Mouse (Mus musculus) stomach, embryonic 15.5 days (tissue): ENCODE data around the gene Kdm4b. TPM values are rescaled to one million over a fixed set of nuclear protein-coding genes. Genes with fewer than 3 reads are reported as not detected.

Source experiments
- ATAC-seq: fragments of 200-750 bp; cut with Nextera tagmentation; 2 replicates; pipeline ENCODE4 v1.8.0; 2017; ENCODE audit warnings: low read depth, moderate number of reproducible peaks, moderate TSS enrichment; ENCODE audit not compliant: insufficient read depth, low FRiP score
- H3K27ac ChIP-seq: fragments of 300-500 bp; sonication (generic); 2 replicates; pipeline ENCODE4 v1.5.1; 2015; ENCODE audit warnings: mild to moderate bottlenecking, inconsistent platforms
- H3K27me3 ChIP-seq: fragments of 300-500 bp; sonication (generic); replicated peaks from 2 replicates; pipeline ENCODE4 v1.6.1; 2015; ENCODE audit warnings: inconsistent platforms
- H3K36me3 ChIP-seq: fragments of 300-500 bp; sonication (generic); 2 replicates; pipeline ENCODE4 v1.6.1; 2015; ENCODE audit warnings: inconsistent platforms
- H3K4me1 ChIP-seq: fragments of 300-500 bp; sonication (generic); 2 replicates; pipeline ENCODE4 v1.6.1; 2015; ENCODE audit warnings: inconsistent platforms
- H3K4me2 ChIP-seq: fragments of 300-500 bp; sonication (generic); 2 replicates; pipeline ENCODE4 v1.6.1; 2015; ENCODE audit warnings: mild to moderate bottlenecking, inconsistent platforms
- H3K4me3 ChIP-seq: fragments of 300-500 bp; sonication (generic); replicated peaks from 2 replicates; pipeline ENCODE4 v1.5.1; 2015; ENCODE audit warnings: inconsistent platforms
- H3K9ac ChIP-seq: fragments of 300-500 bp; sonication (generic); 2 replicates; pipeline ENCODE4 v1.6.1; 2015; ENCODE audit warnings: inconsistent platforms
- H3K9me3 ChIP-seq: fragments of 300-500 bp; sonication (generic); 2 replicates; pipeline ENCODE4 v1.6.1; 2016; ENCODE audit warnings: inconsistent platforms
- WGBS: fragments of 180-500 bp; shearing (Covaris S2); methylation state at CpG from one replicate; pipeline ENCODE4 v1.1.7; 2015; 5-methylcytosine and 5-hydroxymethylcytosine counted together
- polyA plus RNA-seq: library from polyadenylated mRNA; unstranded; fragments of >200 nt; fragmentation: Nextera tagmentation; extraction: Ambion mirVana; gene quantifications from 2 replicates; pipeline ENCODE4 v1.2.1, GENCODE M21; 2015

Gene Kdm4b
- polyA plus RNA-seq, 1 experiment from 2014 or later, result 27.8 TPM

- H3K4me1 ChIP-seq, result peaks cover 48% of the 10 kb centered on the region
- no peak overlapping the region for H3K9ac ChIP-seq
- H3K4me3 ChIP-seq, result no peak overlapping the region
- no peak overlapping the region for H3K4me2 ChIP-seq
- ATAC-seq, result no peak
- H3K36me3 ChIP-seq, result no peaks in the 10 kb centered on the region
- H3K9me3 ChIP-seq, result no peaks in the 10 kb centered on the region
- no peak overlapping the region for H3K27ac ChIP-seq
- no peaks in the 10 kb centered on the region for H3K27me3 ChIP-seq
Observed at GRCm38 (mm10) chr17:56331256-56331655, 5.4 kb downstream of the Kdm4b start.

GRCm38 (mm10) chr17:56332987-56333386, 7.1 kb downstream of the Kdm4b start:
- Histone ChIP-seq H3K4me3 (no peak overlapping the region), H3K27ac (no peak overlapping the region), H3K4me2 (no peak overlapping the region), H3K4me1 (peaks cover 42% of the 10 kb centered on the region), H3K9ac (no peak overlapping the region), H3K9me3 (no peaks in the 10 kb centered on the region), H3K27me3 (no peaks in the 10 kb centered on the region), H3K36me3 (no peaks in the 10 kb centered on the region)
- 40% methylated on average over 8 of the region's 8 CpGs for WGBS
- ATAC-seq, result no peak

- WGBS, result 35% methylated on average over 4 of the region's 4 CpGs
Observed at GRCm38 (mm10) chr17:56337190-56337589, 11.3 kb downstream of the Kdm4b start.

GRCm38 (mm10) chr17:56337791-56338190, 11.9 kb downstream of the Kdm4b start:
- no peak overlapping the region for H3K4me2 ChIP-seq
- H3K27ac ChIP-seq, result no peak overlapping the region
- 0 out of 2 replicates have a peak, but pooled peaks cover 10% of the 10 kb centered on the region for H3K4me1 ChIP-seq
- no peaks in the 10 kb centered on the region for H3K9me3 ChIP-seq
- ATAC-seq, result no peak
- no peaks in the 10 kb centered on the region for H3K36me3 ChIP-seq
- H3K9ac ChIP-seq, result no peak overlapping the region
- no peak overlapping the region for H3K4me3 ChIP-seq
- WGBS, result 90% methylated on average over 6 of the region's 6 CpGs
- H3K27me3 ChIP-seq, result no peaks in the 10 kb centered on the region

More at GRCm38 (mm10) chr17:56337190-56337589, 11.3 kb downstream of the Kdm4b start:
- no peaks in the 10 kb centered on the region for H3K9me3 ChIP-seq
- H3K9ac ChIP-seq, result no peak overlapping the region
- no peak for ATAC-seq
- no peak overlapping the region for H3K4me3 ChIP-seq
- no peaks in the 10 kb centered on the region for H3K27me3 ChIP-seq
- no peaks in the 10 kb centered on the region for H3K36me3 ChIP-seq
- 0 out of 2 replicates have a peak, but pooled peaks cover 10% of the 10 kb centered on the region for H3K4me1 ChIP-seq
- H3K27ac ChIP-seq, result no peak overlapping the region
- no peak overlapping the region for H3K4me2 ChIP-seq

GRCm38 (mm10) chr17:56338909-56339308, 13.0 kb downstream of the Kdm4b start:
- H3K9ac ChIP-seq, result no peak overlapping the region
- no peak overlapping the region for H3K27ac ChIP-seq
- WGBS, result 53% methylated on average over 4 of the region's 4 CpGs
- H3K4me1 ChIP-seq, result 0 out of 2 replicates have a peak, but pooled peaks cover 5% of the 10 kb centered on the region
- H3K27me3 ChIP-seq, result no peaks in the 10 kb centered on the region
- no peak for ATAC-seq
- no peaks in the 10 kb centered on the region for H3K36me3 ChIP-seq
- no peak overlapping the region for H3K4me3 ChIP-seq
- no peak overlapping the region for H3K4me2 ChIP-seq
- no peaks in the 10 kb centered on the region for H3K9me3 ChIP-seq

GRCm38 (mm10) chr17:56340717-56341116, 14.9 kb downstream of the Kdm4b start:
- H3K4me2 ChIP-seq, result no peak overlapping the region
- no peak for ATAC-seq

GRCm38 (mm10) chr17:56343466-56343865, 17.6 kb downstream of the Kdm4b start:
- H3K27me3 ChIP-seq, result no peaks in the 10 kb centered on the region
- H3K9me3 ChIP-seq, result no peaks in the 10 kb centered on the region
- no peak overlapping the region for H3K4me2 ChIP-seq
- no peak overlapping the region for H3K9ac ChIP-seq
- 76% methylated on average over 3 of the region's 3 CpGs for WGBS
- H3K27ac ChIP-seq, result no peak overlapping the region
- ATAC-seq, result no peak
- 0 out of 2 replicates have a peak, but pooled peaks cover 3% of the 10 kb centered on the region for H3K4me1 ChIP-seq
- H3K36me3 ChIP-seq, result no peaks in the 10 kb centered on the region
- no peak overlapping the region for H3K4me3 ChIP-seq

More at GRCm38 (mm10) chr17:56340717-56341116, 14.9 kb downstream of the Kdm4b start:
- Histone ChIP-seq H3K4me3 (no peak overlapping the region), H3K9ac (no peak overlapping the region), H3K36me3 (no peaks in the 10 kb centered on the region), H3K4me1 (0 out of 2 replicates have a peak, but pooled peaks cover 5% of the 10 kb centered on the region), H3K27ac (no peak overlapping the region), H3K9me3 (no peaks in the 10 kb centered on the region), H3K27me3 (no peaks in the 10 kb centered on the region)

- Histone ChIP-seq H3K9me3 (no peaks in the 10 kb centered on the region), H3K4me2 (no peak overlapping the region), H3K36me3 (no peaks in the 10 kb centered on the region), H3K9ac (no peak overlapping the region), H3K27me3 (no peaks in the 10 kb centered on the region), H3K4me3 (no peak overlapping the region), H3K27ac (no peak overlapping the region), H3K4me1 (peaks cover 6% of the 10 kb centered on the region; the same call in 1 of the 2 replicates)
- WGBS, result 69% methylated on average over 2 of the region's 2 CpGs
- ATAC-seq, result no peak
Observed at GRCm38 (mm10) chr17:56345364-56345763, 19.5 kb downstream of the Kdm4b start.

- WGBS, result 69% methylated on average over 4 of the region's 4 CpGs
- Histone ChIP-seq H3K4me3 (no peak overlapping the region), H3K9me3 (no peaks in the 10 kb centered on the region), H3K9ac (no peak overlapping the region), H3K27ac (no peak overlapping the region), H3K36me3 (peaks cover 2% of the 10 kb centered on the region), H3K27me3 (no peaks in the 10 kb centered on the region), H3K4me1 (peaks cover 6% of the 10 kb centered on the region; the same call in 1 of the 2 replicates), H3K4me2 (no peak overlapping the region)
- ATAC-seq, result no peak
Observed at GRCm38 (mm10) chr17:56348128-56348527, 22.3 kb downstream of the Kdm4b start.

GRCm38 (mm10) chr17:56348586-56348985, 22.7 kb downstream of the Kdm4b start:
- H3K27ac ChIP-seq, result no peak overlapping the region
- H3K36me3 ChIP-seq, result peaks cover 6% of the 10 kb centered on the region
- H3K4me3 ChIP-seq, result no peak overlapping the region
- no peak for ATAC-seq
- no peaks in the 10 kb centered on the region for H3K9me3 ChIP-seq
- no peak overlapping the region for H3K9ac ChIP-seq
- H3K27me3 ChIP-seq, result no peaks in the 10 kb centered on the region
- H3K4me1 ChIP-seq, result peaks cover 6% of the 10 kb centered on the region; the same call in 1 of the 2 replicates
- no peak overlapping the region for H3K4me2 ChIP-seq

- peak; percentile 9; the same call in 1 of the 2 replicates for ATAC-seq
Observed at GRCm38 (mm10) chr17:56350694-56351093, 24.8 kb downstream of the Kdm4b start.

GRCm38 (mm10) chr17:56356921-56357885, 31.3 kb downstream of the Kdm4b start:
- H3K36me3 ChIP-seq, result peaks cover 37% of the 10 kb centered on the region
- WGBS, result 60% methylated on average over 9 of the region's 9 CpGs
- H3K27ac ChIP-seq, result no peak overlapping the region
- H3K9me3 ChIP-seq, result no peaks in the 10 kb centered on the region
- no peak overlapping the region for H3K4me3 ChIP-seq
- no peaks in the 10 kb centered on the region for H3K4me1 ChIP-seq
- no peak; the same call in 1 of the 2 replicates for ATAC-seq
- H3K4me2 ChIP-seq, result no peak overlapping the region
- H3K27me3 ChIP-seq, result no peaks in the 10 kb centered on the region
- no peak overlapping the region for H3K9ac ChIP-seq

More at GRCm38 (mm10) chr17:56350694-56351093, 24.8 kb downstream of the Kdm4b start:
- H3K36me3 ChIP-seq, result peaks cover 22% of the 10 kb centered on the region
- no peak overlapping the region for H3K27ac ChIP-seq
- H3K4me1 ChIP-seq, result peaks cover 6% of the 10 kb centered on the region; the same call in 1 of the 2 replicates
- no peak overlapping the region for H3K9ac ChIP-seq
- H3K4me3 ChIP-seq, result no peak overlapping the region
- no peak overlapping the region for H3K4me2 ChIP-seq
- no peaks in the 10 kb centered on the region for H3K9me3 ChIP-seq
- H3K27me3 ChIP-seq, result no peaks in the 10 kb centered on the region
- 27% methylated on average over 2 of the region's 2 CpGs for WGBS
